ENCODE assay signal across 16 mouse cellular contexts in genomic region chr2:101620899-101621298, GRCm38 (mm10). TPM values are rescaled to one million over a fixed set of nuclear protein-coding genes. Genes with fewer than 3 reads are reported as not detected.
"Had no signal": no experiment of that assay in that cellular context is flagged by ENCODE, and none has a peak within 500 bp of the region (broad histone marks: within the 10 kb centered on the region; RNA-seq: fewer than 3 reads in every experiment).

No protein-coding gene starts in this region.

- ATAC-seq: intestine, embryonic 15.5 days; liver, embryonic 12.5 days; midbrain, embryonic 15.5 days had no signal

- H3K9ac ChIP-seq: intestine, embryonic 15.5 days; liver, embryonic 12.5 days; midbrain, embryonic 15.5 days; neural tube, embryonic 13.5 days; stomach, embryonic 15.5 days had no signal

- H3K36me3 ChIP-seq: intestine, embryonic 15.5 days; limb, embryonic 10.5 days; liver, embryonic 12.5 days; midbrain, embryonic 10.5 days; midbrain, embryonic 15.5 days; neural tube, embryonic 13.5 days; stomach, embryonic 15.5 days had no signal

- H3K27ac ChIP-seq: intestine, embryonic 15.5 days; left cerebral cortex, adult 2 months; limb, embryonic 10.5 days; liver, embryonic 12.5 days; midbrain, embryonic 10.5 days; midbrain, embryonic 15.5 days; neural tube, embryonic 13.5 days; stomach, embryonic 15.5 days had no signal

- H3K27me3 ChIP-seq: intestine, embryonic 15.5 days; liver, embryonic 12.5 days; midbrain, embryonic 15.5 days; neural tube, embryonic 13.5 days; stomach, embryonic 15.5 days had no signal

- DNase-seq: kidney, adult 8-10 months; kidney, postnatal 25 days; lung, postnatal 10 days; retina, postnatal 1 day had no signal

- H3K4me2 ChIP-seq: intestine, embryonic 15.5 days; liver, embryonic 12.5 days; midbrain, embryonic 15.5 days; neural tube, embryonic 13.5 days; stomach, embryonic 15.5 days had no signal

- H3K4me3 ChIP-seq: intestine, embryonic 15.5 days; left cerebral cortex, adult 2 months; limb, embryonic 10.5 days; liver, embryonic 12.5 days; midbrain, embryonic 10.5 days; midbrain, embryonic 15.5 days; neural tube, embryonic 13.5 days; stomach, embryonic 15.5 days had no signal

- H3K9me3 ChIP-seq: intestine, embryonic 15.5 days; limb, embryonic 10.5 days; liver, embryonic 12.5 days; midbrain, embryonic 10.5 days; midbrain, embryonic 15.5 days; neural tube, embryonic 13.5 days; stomach, embryonic 15.5 days had no signal

- H3K4me1 ChIP-seq: intestine, embryonic 15.5 days; liver, embryonic 12.5 days; stomach, embryonic 15.5 days had no signal

RNA-seq across cellular contexts. Expression of gene Rag2, which starts 3.6 kb away (rescaled TPM):
- total RNA-seq: layer of hippocampus, postnatal 25 days; left cerebral cortex, adult 2 months; left cerebral cortex, postnatal 14 days had no signal
- polyA plus RNA-seq: kidney, embryonic 16.5 days; limb, embryonic 10.5 days; midbrain, embryonic 10.5 days; midbrain, embryonic 15.5 days; spleen, adult 2 months had no signal
